Mouse (Mus musculus) brown adipose tissue, adult 24 weeks (tissue): ENCODE data around the gene Dusp11. TPM values are rescaled to one million over a fixed set of nuclear protein-coding genes. Genes with fewer than 3 reads are reported as not detected.
"Not testable (repeated sequence)": the region's sequence is repeated elsewhere in the genome, so short reads cannot be mapped to it uniquely, and the experiment has no call there.

Source experiments
- H3K27ac ChIP-seq: fragments of 200-500 bp; replicated peaks from 2 replicates; pipeline ENCODE4 v1.5.1; 2012; ENCODE audit warnings: low read depth, mild to moderate bottlenecking, low read length
- H3K4me1 ChIP-seq: fragments of 200-500 bp; 2 replicates; pipeline ENCODE4 v1.6.1; 2012; ENCODE audit warnings: low read length, mixed read lengths; ENCODE audit not compliant: control insufficient read depth, insufficient read depth, insufficient read length
- H3K4me3 ChIP-seq: fragments of 200-500 bp; 2 replicates; pipeline ENCODE4 v1.5.1; 2012; ENCODE audit warnings: low read depth, mild to moderate bottlenecking, low read length, moderate library complexity; ENCODE audit not compliant: insufficient read depth
- polyA plus RNA-seq: library from polyadenylated mRNA; stranded (reverse); fragments of >200 nt; gene quantifications from 2 replicates; pipeline ENCODE4 v1.2.4, GENCODE M21; 2012; ENCODE audit not compliant: missing spikeins, insufficient read depth, insufficient read length

Dusp11 gene
- polyA plus RNA-seq, 1 experiment = 31.9 TPM

DNA sequence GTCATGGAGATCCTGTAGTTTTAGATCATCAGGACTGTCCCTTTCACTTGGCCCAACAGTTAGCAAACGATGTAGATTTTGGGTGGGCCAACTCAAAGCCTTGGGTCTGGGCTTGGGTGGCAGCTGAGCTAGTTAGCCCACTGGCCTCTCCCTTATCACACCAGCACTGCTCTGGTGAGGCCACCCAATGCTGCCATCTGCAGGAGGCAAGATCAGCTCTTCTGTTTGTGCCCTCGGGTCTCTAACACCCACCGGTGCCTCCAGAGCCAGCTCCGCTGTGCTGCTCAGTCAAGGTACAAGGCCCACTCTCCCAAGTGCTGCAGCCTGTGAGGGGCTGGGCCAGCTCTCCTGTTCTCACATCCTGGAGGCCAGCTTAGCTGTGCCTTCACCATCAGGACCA, 5.2 kb upstream of the Dusp11 start:
- Histone ChIP-seq H3K27ac (peak overlapping the region; percentile 95), H3K4me1 (peaks cover 17% of the 10 kb centered on the region), H3K4me3 (no peak overlapping the region)

DNA sequence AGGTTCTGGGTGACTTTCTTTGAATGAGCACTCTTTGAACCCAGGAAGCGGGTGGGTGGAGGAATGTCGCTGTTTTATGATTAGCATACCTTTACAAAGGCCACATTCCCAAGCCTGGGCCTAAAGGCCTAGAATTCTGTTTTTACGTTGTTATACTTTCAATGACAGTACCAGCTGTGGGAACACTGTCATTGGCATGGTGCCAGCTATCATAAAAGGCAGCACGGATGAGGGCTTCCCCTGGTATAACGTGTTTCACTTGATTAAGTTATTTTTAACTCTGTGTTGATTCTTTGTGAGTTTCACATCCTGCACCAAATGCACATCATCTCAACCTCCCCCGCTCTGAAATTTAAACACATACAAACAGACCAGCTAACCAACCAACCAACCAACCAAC, 4.6 kb upstream of the Dusp11 start:
- Histone ChIP-seq H3K4me1 (peaks cover 13% of the 10 kb centered on the region), H3K27ac (peak overlapping the region; percentile 95)
- H3K4me3 ChIP-seq = not testable (repeated sequence)

- Histone ChIP-seq H3K27ac (no peak overlapping the region), H3K4me1 (peaks cover 3% of the 10 kb centered on the region), H3K4me3 (no peak overlapping the region)
Observed at GRCm38 (mm10) chr6:85957581-85957980, 3.9 kb downstream of the Dusp11 start.

DNA sequence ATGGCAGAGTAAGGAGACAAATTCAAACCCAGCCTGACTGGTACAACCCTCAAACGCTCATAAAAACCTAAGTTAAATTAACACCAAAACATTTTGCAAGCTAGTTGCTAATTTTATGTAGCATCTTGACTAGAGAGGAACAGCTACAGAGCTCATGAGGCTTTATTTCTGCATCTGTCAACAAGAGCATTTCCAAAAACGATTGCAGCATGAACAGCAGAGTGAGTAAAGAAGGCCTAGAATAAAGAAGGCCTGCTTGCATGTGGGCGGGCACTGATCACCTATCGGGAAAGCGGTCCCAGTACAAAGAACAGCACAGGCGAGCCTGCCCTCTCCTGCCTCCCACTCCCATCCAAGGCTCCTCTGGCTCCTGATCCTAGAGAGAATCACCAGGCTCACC, 12.9 kb downstream of the Dusp11 start:
- Histone ChIP-seq H3K4me3 (no peak overlapping the region), H3K4me1 (no peaks in the 10 kb centered on the region), H3K27ac (no peak overlapping the region)

DNA sequence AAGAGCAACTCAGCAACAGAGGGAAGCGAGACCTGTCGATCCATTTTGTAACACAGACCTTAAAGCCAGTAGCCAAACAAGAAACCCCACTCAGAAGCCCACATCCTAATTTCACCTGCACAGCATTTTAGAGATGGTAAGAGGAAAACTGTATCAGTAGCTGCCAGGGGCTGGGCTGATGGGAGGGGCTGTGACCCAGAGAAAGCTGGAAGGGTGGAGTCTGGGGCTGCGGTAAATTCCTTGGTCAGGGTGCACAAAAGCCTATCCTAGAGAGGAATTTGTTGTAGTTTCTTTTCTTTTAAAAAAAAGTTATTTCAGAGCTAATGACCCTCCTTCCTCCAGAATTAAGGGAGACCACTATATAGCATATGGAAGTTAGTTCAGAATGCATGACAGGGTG, 19.0 kb downstream of the Dusp11 start:
- Histone ChIP-seq H3K27ac (no peak overlapping the region), H3K4me1 (no peaks in the 10 kb centered on the region), H3K4me3 (no peak overlapping the region)

GRCm38 (mm10) chr6:85938701-85939100, 22.8 kb downstream of the Dusp11 start:
- H3K4me1 ChIP-seq = no peaks in the 10 kb centered on the region
- no peak overlapping the region for H3K4me3 ChIP-seq
- H3K27ac ChIP-seq = no peak overlapping the region

GRCm38 (mm10) chr6:85936508-85937465, 24.7 kb downstream of the Dusp11 start:
- H3K4me1 ChIP-seq = not testable (repeated sequence)
- peak overlapping the region; percentile 65 for H3K4me3 ChIP-seq

GRCm38 (mm10) chr6:85935646-85936045, 25.8 kb downstream of the Dusp11 start:
- Histone ChIP-seq H3K4me3 (no peak overlapping the region), H3K4me1 (no peaks in the 10 kb centered on the region), H3K27ac (no peak overlapping the region)

More at GRCm38 (mm10) chr6:85936508-85937465, 24.7 kb downstream of the Dusp11 start:
- peak overlapping the region; percentile 51 for H3K27ac ChIP-seq

- no peaks in the 10 kb centered on the region for H3K4me1 ChIP-seq
- H3K4me3 ChIP-seq = no peak overlapping the region
- H3K27ac ChIP-seq = no peak overlapping the region
Observed at GRCm38 (mm10) chr6:85934047-85934446, 27.4 kb downstream of the Dusp11 start.

DNA sequence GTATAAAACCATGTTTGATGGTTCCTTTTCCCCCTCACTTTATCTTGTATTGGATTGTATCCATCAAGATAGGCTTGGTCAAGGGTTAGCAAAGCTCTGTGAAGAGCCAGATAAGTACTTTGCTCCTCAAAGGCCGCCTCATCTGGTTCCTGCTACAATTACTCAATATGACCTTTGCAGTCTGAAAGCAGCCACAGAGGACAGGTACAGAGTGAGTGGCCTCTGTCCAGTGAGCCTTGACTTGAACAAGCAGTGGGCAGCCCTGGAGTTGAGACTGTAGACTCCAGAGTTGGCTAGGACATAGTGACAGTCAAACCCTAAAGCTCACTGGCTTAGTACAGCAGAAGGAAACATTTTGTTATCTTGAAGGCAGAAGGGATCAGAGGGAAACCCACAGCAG, 32.2 kb downstream of the Dusp11 start:
- H3K4me3 ChIP-seq = no peak overlapping the region
- no peaks in the 10 kb centered on the region for H3K4me1 ChIP-seq
- H3K27ac ChIP-seq = no peak overlapping the region

DNA sequence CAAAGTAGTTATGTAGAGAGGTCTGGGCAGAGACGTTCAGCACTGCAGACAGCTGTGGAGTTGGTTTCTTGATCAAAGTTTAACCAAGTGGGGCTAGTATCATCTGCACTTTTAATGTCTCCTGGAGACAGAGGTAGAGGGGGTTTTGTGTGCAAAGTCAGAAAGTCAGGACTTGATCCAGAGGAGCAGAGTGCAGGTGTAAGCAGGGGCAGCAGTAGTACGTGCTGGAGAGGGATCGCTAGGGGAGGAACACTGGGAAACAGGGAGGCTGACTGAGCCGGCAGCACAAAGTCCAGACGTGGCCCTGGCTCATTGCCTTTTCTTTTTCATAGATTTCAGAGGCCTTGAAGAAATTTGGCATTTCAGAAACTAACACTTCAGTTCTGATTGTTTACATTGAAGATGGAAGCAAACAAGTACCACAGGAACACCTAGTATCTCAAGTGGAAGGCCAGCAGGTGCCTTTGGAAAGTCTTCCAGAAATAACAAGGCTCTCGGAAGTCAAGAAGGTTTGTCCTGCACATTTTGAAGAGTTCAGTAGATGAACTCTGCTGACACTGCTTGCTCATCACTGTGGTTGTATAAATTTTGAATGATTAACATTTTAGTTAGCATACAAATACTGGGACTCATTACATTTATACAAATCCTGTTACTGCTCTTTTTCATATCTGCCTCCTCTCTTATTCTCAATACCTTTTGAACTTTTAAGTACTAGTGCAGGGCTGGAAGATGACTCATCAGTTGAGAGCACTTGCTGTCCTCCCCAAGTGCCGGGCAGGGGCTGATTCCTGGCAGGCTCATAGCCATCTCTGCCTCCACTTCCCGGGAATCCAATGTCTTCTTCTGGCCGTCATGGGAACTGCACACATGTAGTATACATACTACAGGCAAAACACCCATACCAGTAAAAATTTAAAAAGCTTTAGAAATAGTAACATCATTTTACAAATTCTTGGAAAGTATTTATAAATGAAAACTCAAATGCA, 33.7 kb downstream of the Dusp11 start:
- Histone ChIP-seq H3K4me1 (no peaks in the 10 kb centered on the region), H3K4me3 (no peak overlapping the region), H3K27ac (no peak overlapping the region)

DNA sequence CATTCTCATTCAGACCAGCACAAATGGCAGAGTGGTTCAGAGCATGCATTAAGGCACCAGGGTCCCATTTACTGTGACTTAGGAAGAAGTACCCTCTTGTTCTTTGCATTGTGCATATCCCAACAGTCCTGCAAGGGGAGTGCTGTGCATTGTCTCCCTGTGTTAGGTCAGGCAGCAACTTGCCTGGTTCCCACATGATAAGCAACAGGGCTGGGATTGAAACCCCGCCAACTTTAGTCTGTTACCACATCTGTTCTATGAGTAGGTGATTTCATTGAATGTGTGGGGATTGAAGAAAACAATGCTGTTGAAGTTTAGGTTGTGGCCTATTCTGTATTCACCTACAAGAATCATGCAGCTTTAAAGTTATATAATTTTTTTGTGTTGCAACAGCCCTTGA, 34.8 kb downstream of the Dusp11 start:
- H3K4me1 ChIP-seq = no peaks in the 10 kb centered on the region
- H3K27ac ChIP-seq = no peak overlapping the region
- H3K4me3 ChIP-seq = no peak overlapping the region

GRCm38 (mm10) chr6:85923643-85924042, 37.8 kb downstream of the Dusp11 start:
- Histone ChIP-seq H3K4me3 (no peak overlapping the region), H3K27ac (no peak overlapping the region), H3K4me1 (no peaks in the 10 kb centered on the region)

DNA sequence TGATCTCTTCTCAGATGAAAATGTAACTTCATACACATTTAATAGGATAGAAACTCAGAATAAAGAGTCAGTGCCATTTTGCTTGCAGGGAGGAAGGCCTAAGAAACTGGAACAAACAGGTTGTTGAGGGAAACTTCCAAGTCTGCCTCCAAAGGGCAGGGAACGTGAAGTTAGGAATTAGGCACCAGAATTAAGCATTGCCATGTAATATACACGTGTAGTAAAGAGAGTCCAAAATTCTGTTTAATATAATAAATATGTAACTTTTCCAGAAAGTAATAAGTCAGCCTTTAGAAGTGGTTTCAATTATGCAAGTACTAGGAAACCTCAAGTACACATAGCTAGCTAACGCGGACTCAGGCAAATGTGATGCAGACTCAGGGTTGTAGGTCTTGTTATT, 42.1 kb downstream of the Dusp11 start:
- no peak overlapping the region for H3K27ac ChIP-seq
- no peaks in the 10 kb centered on the region for H3K4me1 ChIP-seq
- H3K4me3 ChIP-seq = no peak overlapping the region

DNA sequence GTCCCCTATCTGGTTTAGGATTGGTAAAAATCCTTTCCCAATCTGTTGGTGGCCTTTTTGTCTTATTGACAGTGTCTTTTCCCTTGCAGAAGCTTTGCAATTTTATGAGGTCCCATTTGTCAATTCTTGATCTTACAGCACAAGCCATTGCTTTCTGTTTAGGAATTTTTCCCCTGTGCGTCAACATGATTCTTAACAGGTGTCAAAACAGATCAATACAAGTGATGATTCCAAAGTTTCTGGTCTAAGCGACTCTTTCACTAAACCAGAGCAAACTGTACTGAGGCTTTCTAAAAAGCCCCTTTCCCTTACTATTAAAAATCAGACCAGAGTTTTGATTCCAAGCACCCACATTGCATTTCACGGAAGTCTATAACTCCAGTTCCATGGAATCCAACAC, 43.1 kb downstream of the Dusp11 start:
- not testable (repeated sequence) for H3K4me1 ChIP-seq, H3K27ac ChIP-seq

More for the DNA sequence above, 43.1 kb downstream of the Dusp11 start:
- H3K4me3 ChIP-seq = not testable (repeated sequence)
